Mouse (Mus musculus): ENCODE measurements around the gene Bcat1. TPM values are rescaled to one million over a fixed set of nuclear protein-coding genes. Genes with fewer than 3 reads are reported as not detected.

Bcat1 gene
- polyA plus RNA-seq, 1 experiment from 2014 or later: 88.0 TPM

DNA sequence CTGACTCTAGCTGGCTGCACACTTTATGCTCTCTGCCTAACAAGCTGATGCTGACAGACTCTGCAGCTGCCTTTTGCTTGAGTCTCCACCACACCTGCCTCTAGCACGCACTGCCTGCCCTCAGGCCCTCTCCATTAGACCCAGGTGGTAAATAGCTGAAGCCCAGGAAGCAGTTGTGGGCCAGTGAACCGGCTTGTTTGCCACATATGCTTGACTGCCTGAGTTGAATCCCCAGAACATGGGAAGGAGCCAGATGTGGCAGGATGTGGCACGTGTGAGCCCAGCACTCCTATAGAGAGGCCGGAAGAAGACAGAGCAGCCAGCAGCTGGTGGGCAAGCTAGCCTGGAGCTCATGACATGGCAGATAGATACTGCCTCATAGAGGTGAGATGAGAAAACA, 55.4 kb downstream of the Bcat1 start:
- DNase-seq (ENCODE audit: low spot score) (no peak), ATAC-seq (replicated peaks; ENCODE audit: insufficient number of reproducible peaks, low FRiP score, low TSS enrichment, low read depth) (no peak)
- Histone ChIP-seq H3K4me2 (ENCODE audit: low read depth, low read length) (no peak overlapping the region), H3K9me3 (replicated peaks; ENCODE audit: control insufficient read depth, low read length) (no peaks in the 10 kb centered on the region; the same call in 1 of the 2 replicates), H3K36me3 (replicated peaks; ENCODE audit: control insufficient read depth, insufficient read depth, low read depth, low read length) (peaks cover 3% of the 10 kb centered on the region), H3K27ac (replicated peaks; ENCODE audit: low read depth, low read length) (no peak overlapping the region), H3K4me1 (ENCODE audit: control insufficient read depth, insufficient read depth, low read length) (no peaks in the 10 kb centered on the region), H3K9ac (replicated peaks; ENCODE audit: low read length) (no peak overlapping the region), H3K4me3 (ENCODE audit: low read depth, low read length) (no peak overlapping the region), H3K27me3 (ENCODE audit: control insufficient read depth, insufficient read depth, low read length) (no peaks in the 10 kb centered on the region)
- 85% methylated on average over 4 of the region's 4 CpGs for WGBS

DNA sequence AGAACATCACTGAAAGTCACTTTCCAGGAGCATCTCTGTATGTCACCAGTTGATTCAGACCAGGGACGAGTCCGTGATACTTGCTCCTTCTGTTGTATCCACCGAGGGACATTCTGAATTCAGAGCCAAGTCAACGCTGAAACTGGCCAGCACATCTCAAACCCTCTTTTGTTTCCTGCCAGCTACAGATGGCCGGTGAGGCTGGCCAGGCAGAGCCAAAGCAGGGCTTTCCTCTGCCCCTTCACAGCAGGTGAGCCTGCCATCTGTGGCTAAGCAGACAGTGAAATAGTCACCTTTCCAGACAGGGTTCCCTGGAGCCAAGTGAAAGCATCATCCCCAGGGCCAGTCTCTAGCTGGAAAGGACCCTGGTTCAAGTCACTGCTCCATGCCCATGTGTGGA, 57.7 kb downstream of the Bcat1 start:
- H3K27me3 ChIP-seq (ENCODE audit: control insufficient read depth, insufficient read depth, low read length): no peaks in the 10 kb centered on the region
- H3K36me3 ChIP-seq (replicated peaks; ENCODE audit: control insufficient read depth, insufficient read depth, low read depth, low read length): peaks cover under 1% of the 10 kb centered on the region
- no peak overlapping the region for H3K27ac ChIP-seq (replicated peaks; ENCODE audit: low read depth, low read length)
- no peak overlapping the region for H3K4me2 ChIP-seq (ENCODE audit: low read depth, low read length)
- WGBS: 89% methylated on average over 5 of the region's 5 CpGs
- H3K4me3 ChIP-seq (ENCODE audit: low read depth, low read length): no peak overlapping the region
- ATAC-seq (replicated peaks; ENCODE audit: insufficient number of reproducible peaks, low FRiP score, low TSS enrichment, low read depth): no peak
- no peaks in the 10 kb centered on the region; the same call in 1 of the 2 replicates for H3K9me3 ChIP-seq (replicated peaks; ENCODE audit: control insufficient read depth, low read length)
- no peaks in the 10 kb centered on the region for H3K4me1 ChIP-seq (ENCODE audit: control insufficient read depth, insufficient read depth, low read length)
- no peak overlapping the region for H3K9ac ChIP-seq (replicated peaks; ENCODE audit: low read length)
- no peak for DNase-seq (ENCODE audit: low spot score)

DNA sequence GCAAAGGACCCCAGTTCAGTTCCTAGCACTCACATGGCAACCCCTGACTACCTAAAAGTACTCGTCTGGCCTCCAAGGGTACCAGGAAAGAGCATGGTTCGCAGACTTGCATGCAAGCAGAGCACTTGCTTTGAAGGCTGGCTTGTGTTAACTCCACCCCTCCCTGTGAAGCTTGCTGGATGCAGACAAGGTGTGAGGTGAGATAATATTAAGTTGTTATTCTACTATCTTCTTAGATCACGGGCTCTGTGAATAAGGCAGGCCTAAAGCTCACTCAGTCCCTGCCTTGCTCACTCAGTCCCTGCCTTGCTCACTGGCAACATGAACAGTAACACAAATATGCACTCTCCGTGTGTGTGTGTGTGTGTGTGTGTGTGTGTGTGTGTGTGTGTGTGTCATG, 58.5 kb downstream of the Bcat1 start:
- 89% methylated on average over 4 of the region's 4 CpGs for WGBS
- Histone ChIP-seq H3K9ac (replicated peaks; ENCODE audit: low read length) (no peak overlapping the region), H3K36me3 (replicated peaks; ENCODE audit: control insufficient read depth, insufficient read depth, low read depth, low read length) (no peaks in the 10 kb centered on the region; the same call in 1 of the 2 replicates), H3K4me1 (ENCODE audit: control insufficient read depth, insufficient read depth, low read length) (no peaks in the 10 kb centered on the region), H3K9me3 (replicated peaks; ENCODE audit: control insufficient read depth, low read length) (no peaks in the 10 kb centered on the region), H3K4me2 (ENCODE audit: low read depth, low read length) (no peak overlapping the region), H3K27me3 (ENCODE audit: control insufficient read depth, insufficient read depth, low read length) (no peaks in the 10 kb centered on the region), H3K4me3 (ENCODE audit: low read depth, low read length) (no peak overlapping the region), H3K27ac (replicated peaks; ENCODE audit: low read depth, low read length) (no peak overlapping the region)
- DNase-seq (ENCODE audit: low spot score) (no peak), ATAC-seq (replicated peaks; ENCODE audit: insufficient number of reproducible peaks, low FRiP score, low TSS enrichment, low read depth) (no peak)

DNA sequence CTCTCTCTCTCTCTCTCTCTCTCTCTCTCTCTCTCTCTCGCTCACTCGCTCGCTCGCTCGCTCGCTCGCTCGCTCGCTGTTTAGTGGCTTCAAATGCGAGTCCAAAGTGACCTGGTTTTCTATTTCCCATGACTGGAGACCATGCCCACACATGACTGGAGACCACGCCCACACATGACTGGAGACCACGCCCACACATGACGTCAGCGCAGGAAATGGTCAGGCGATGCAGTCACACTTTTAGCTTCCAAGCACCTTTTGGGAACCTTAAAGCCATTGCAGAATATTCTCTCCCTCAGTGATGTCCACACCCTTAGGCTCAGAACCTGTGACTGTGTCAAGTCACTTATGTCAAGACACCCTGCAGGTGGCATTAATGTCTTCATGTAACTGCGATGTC, 59.3 kb downstream of the Bcat1 start:
- Histone ChIP-seq H3K4me2 (ENCODE audit: low read depth, low read length) (no peak overlapping the region), H3K9me3 (replicated peaks; ENCODE audit: control insufficient read depth, low read length) (no peaks in the 10 kb centered on the region), H3K27me3 (ENCODE audit: control insufficient read depth, insufficient read depth, low read length) (no peaks in the 10 kb centered on the region), H3K36me3 (replicated peaks; ENCODE audit: control insufficient read depth, insufficient read depth, low read depth, low read length) (no peaks in the 10 kb centered on the region; the same call in 1 of the 2 replicates), H3K4me3 (ENCODE audit: low read depth, low read length) (no peak overlapping the region), H3K4me1 (ENCODE audit: control insufficient read depth, insufficient read depth, low read length) (no peaks in the 10 kb centered on the region), H3K27ac (replicated peaks; ENCODE audit: low read depth, low read length) (no peak overlapping the region), H3K9ac (replicated peaks; ENCODE audit: low read length) (no peak overlapping the region)
- ATAC-seq (replicated peaks; ENCODE audit: insufficient number of reproducible peaks, low FRiP score, low TSS enrichment, low read depth) (no peak), DNase-seq (ENCODE audit: low spot score) (no peak)
- 95% methylated on average over 16 of the region's 16 CpGs for WGBS

DNA sequence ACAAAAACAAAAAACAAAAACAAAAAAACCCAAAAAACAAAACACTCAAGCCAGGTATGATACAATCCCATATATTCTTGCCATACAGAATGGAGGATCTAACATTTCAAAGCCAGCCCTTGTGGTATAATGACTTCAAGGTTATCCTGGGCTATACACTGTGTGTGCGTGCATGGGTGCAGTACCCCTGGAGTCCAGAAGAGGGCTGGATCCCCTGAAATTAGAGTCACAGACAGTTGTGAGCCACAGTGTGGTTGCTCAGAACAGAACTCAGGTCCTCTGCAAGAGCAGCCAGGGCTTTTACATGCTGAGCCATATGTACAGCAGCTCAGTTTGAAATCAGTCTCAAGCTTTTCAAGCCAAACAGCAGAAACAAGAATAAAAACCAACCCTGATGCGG, 61.0 kb downstream of the Bcat1 start:
- Histone ChIP-seq H3K27me3 (ENCODE audit: control insufficient read depth, insufficient read depth, low read length) (no peaks in the 10 kb centered on the region), H3K4me3 (ENCODE audit: low read depth, low read length) (no peak overlapping the region), H3K4me2 (ENCODE audit: low read depth, low read length) (no peak overlapping the region), H3K9me3 (replicated peaks; ENCODE audit: control insufficient read depth, low read length) (no peaks in the 10 kb centered on the region), H3K27ac (replicated peaks; ENCODE audit: low read depth, low read length) (no peak overlapping the region), H3K36me3 (replicated peaks; ENCODE audit: control insufficient read depth, insufficient read depth, low read depth, low read length) (no peaks in the 10 kb centered on the region; the same call in 1 of the 2 replicates), H3K9ac (replicated peaks; ENCODE audit: low read length) (no peak overlapping the region), H3K4me1 (ENCODE audit: control insufficient read depth, insufficient read depth, low read length) (no peaks in the 10 kb centered on the region)
- no peak for ATAC-seq (replicated peaks; ENCODE audit: insufficient number of reproducible peaks, low FRiP score, low TSS enrichment, low read depth)
- 95% methylated on average over 2 of the region's 2 CpGs for WGBS
- no peak for DNase-seq (ENCODE audit: low spot score)

DNA sequence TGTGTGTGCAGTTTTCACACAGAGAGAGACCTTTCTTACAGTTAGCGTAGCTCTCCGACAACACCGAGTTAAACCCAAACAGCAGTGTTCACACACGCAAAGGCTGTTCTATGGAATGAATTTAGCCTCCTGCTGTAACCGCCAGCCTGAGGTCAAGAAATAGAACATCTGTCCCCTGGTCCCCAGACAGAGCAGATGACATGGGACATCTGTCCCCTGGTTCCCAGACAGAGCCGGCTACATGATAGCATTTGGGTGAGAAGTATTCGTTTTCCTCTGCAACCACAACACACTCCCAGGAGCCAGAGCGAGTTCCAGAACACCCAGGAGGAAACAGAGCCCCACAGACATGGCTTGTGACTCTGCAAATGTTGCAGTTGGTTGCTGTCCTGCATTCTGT, 63.3 kb downstream of the Bcat1 start:
- WGBS: 90% methylated on average over 8 of the region's 8 CpGs
- ATAC-seq (replicated peaks; ENCODE audit: insufficient number of reproducible peaks, low FRiP score, low TSS enrichment, low read depth) (no peak), DNase-seq (ENCODE audit: low spot score) (no peak)
- Histone ChIP-seq H3K27ac (replicated peaks; ENCODE audit: low read depth, low read length) (no peak overlapping the region), H3K4me2 (ENCODE audit: low read depth, low read length) (no peak overlapping the region), H3K4me1 (ENCODE audit: control insufficient read depth, insufficient read depth, low read length) (no peaks in the 10 kb centered on the region), H3K9ac (replicated peaks; ENCODE audit: low read length) (no peak overlapping the region), H3K27me3 (ENCODE audit: control insufficient read depth, insufficient read depth, low read length) (no peaks in the 10 kb centered on the region), H3K36me3 (replicated peaks; ENCODE audit: control insufficient read depth, insufficient read depth, low read depth, low read length) (no peaks in the 10 kb centered on the region), H3K9me3 (replicated peaks; ENCODE audit: control insufficient read depth, low read length) (no peaks in the 10 kb centered on the region), H3K4me3 (ENCODE audit: low read depth, low read length) (no peak overlapping the region)

DNA sequence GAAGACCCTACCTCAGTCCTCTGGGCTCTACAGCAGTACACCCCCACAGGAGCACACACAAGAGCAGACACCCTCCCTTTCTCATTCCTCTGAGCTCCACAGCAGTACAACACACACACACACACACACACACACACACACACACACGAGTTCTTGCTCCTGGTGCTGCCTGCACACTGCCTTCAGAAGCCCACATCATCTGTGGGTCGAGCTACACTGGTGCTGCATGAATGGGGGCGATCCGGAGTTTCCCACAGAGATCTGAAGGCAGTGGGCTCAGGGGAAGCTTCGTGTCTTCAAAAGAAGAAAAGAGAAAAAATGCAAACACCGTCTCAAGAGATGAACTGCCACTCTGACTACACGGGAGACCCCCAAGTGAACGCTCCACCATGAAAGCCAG, 64.8 kb downstream of the Bcat1 start:
- 80% methylated on average over 8 of the region's 8 CpGs for WGBS
- ATAC-seq (replicated peaks; ENCODE audit: insufficient number of reproducible peaks, low FRiP score, low TSS enrichment, low read depth) (no peak), DNase-seq (ENCODE audit: low spot score) (no peak)
- Histone ChIP-seq H3K4me3 (ENCODE audit: low read depth, low read length) (no peak overlapping the region), H3K4me1 (ENCODE audit: control insufficient read depth, insufficient read depth, low read length) (no peaks in the 10 kb centered on the region), H3K27ac (replicated peaks; ENCODE audit: low read depth, low read length) (no peak overlapping the region), H3K36me3 (replicated peaks; ENCODE audit: control insufficient read depth, insufficient read depth, low read depth, low read length) (no peaks in the 10 kb centered on the region), H3K9ac (replicated peaks; ENCODE audit: low read length) (no peak overlapping the region), H3K9me3 (replicated peaks; ENCODE audit: control insufficient read depth, low read length) (no peaks in the 10 kb centered on the region), H3K4me2 (ENCODE audit: low read depth, low read length) (no peak overlapping the region), H3K27me3 (ENCODE audit: control insufficient read depth, insufficient read depth, low read length) (no peaks in the 10 kb centered on the region)

DNA sequence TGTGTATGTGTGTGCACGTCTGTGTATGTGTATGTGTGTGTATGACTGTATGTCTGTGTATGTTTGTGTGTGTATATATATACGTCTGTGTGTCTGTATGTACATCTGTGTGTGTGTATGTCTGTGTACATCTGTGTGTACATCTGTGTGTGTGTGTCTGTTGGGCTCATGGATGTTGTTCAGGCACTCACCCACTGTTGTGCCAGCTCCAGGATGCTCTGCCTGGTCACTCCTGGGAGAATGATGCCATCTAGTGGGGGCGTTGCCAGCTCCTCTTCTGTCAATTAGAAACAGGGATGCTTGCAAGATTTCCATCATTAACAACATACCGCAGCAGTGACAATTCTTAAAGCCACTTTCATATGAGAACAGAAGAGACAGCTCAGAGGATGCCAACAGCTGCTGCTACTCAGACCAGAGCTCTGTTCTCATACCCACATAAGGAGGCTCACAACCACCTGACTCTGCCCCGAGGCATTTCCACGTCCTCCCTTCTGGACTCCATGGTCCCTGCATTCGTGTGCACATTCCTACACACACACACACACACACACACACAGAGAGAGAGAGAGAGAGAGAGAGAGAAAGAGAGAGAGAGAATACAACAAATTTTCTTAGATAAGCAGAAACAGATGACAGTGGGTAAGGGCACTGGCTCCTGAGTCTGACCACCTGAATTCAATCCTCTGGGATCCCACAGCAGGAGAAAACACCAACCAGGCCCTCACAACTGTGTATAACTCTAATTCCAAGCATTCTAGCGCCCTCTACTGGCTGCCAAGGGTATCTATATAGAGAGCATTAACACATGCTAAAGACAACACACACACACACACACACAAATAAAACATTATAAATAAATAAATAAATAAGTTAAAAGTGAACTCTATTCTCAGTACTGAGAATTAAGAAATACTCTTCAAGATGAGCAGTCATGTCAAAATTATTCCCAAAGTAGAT, 65.8 kb downstream of the Bcat1 start:
- ATAC-seq (replicated peaks; ENCODE audit: insufficient number of reproducible peaks, low FRiP score, low TSS enrichment, low read depth) (no peak; the same call in 1 of the 2 replicates), DNase-seq (ENCODE audit: low spot score) (peak; percentile 71)
- Histone ChIP-seq H3K27me3 (ENCODE audit: control insufficient read depth, insufficient read depth, low read length) (no peaks in the 10 kb centered on the region), H3K4me3 (ENCODE audit: low read depth, low read length) (no peak overlapping the region), H3K4me1 (ENCODE audit: control insufficient read depth, insufficient read depth, low read length) (no peaks in the 10 kb centered on the region), H3K36me3 (replicated peaks; ENCODE audit: control insufficient read depth, insufficient read depth, low read depth, low read length) (no peaks in the 10 kb centered on the region), H3K4me2 (ENCODE audit: low read depth, low read length) (no peak overlapping the region), H3K9me3 (replicated peaks; ENCODE audit: control insufficient read depth, low read length) (no peaks in the 10 kb centered on the region), H3K9ac (replicated peaks; ENCODE audit: low read length) (no peak overlapping the region), H3K27ac (replicated peaks; ENCODE audit: low read depth, low read length) (no peak overlapping the region)
- 68% methylated on average over 8 of the region's 8 CpGs for WGBS

All from embryonic facial prominence, embryonic 11.5 days (tissue).